Mouse (Mus musculus) megakaryocyte, embryonic 14.5 days (primary cell): Measurements from ENCODE around the gene Stx18. TPM values are rescaled to one million over a fixed set of nuclear protein-coding genes. Genes with fewer than 3 reads are reported as not detected.

Experiments
- H3K27me3 ChIP-seq: replicated peaks from 2 replicates; pipeline ENCODE3; 2012; ENCODE audit warnings: inconsistent platforms
- H3K36me3 ChIP-seq: replicated peaks from 2 replicates; pipeline ENCODE3; 2012; ENCODE audit warnings: low read length, inconsistent platforms, mixed read lengths
- H3K4me1 ChIP-seq: 2 replicates; pipeline ENCODE4 v1.6.1; 2012; ENCODE audit warnings: inconsistent platforms
- H3K4me3 ChIP-seq: replicated peaks from 2 replicates; pipeline ENCODE3; 2012; ENCODE audit warnings: moderate library complexity, mild to moderate bottlenecking, inconsistent platforms
- H3K9me3 ChIP-seq: 2 replicates; pipeline ENCODE4 v1.6.1; 2012; ENCODE audit warnings: inconsistent platforms
- FLI1 ChIP-seq: IDR thresholded peaks from 2 replicates; pipeline ENCODE4 v1.6.1; 2012; ENCODE audit warnings: low read length, inconsistent platforms, mixed read lengths
- GATA1 ChIP-seq: IDR thresholded peaks from 3 replicates; pipeline ENCODE4 v1.6.1; 2012; ENCODE audit warnings: mixed read lengths, low read length, inconsistent platforms, borderline replicate concordance
- polyA plus RNA-seq: library from polyadenylated mRNA; stranded (reverse); fragments of >175 nt; gene quantifications from 2 replicates; pipeline ENCODE4 v1.2.3, GENCODE M21; 2012; ENCODE audit warnings: low replicate concordance; ENCODE audit not compliant: insufficient read depth

The Stx18 gene
- polyA plus RNA-seq, 1 experiment, result 30.9 TPM

DNA sequence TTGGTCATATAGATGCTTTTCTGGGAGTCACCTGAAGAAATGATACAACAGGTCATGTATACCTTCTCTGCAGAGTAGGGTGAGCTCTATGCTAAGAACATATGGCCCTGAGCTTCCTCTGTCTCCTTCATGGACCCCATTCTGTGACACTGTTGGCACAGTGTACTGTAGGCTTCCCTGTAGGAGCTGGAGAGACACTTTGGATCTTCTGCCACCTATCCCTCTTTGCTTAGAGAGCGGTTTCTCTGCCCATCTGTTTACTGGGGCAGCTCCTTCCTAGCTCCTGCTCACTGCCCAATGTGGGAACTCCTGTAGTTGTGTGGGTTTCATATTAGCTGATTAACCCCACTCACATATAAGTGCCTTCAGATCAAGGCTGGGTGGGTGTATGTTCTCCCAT lies 28.1 kb downstream of the Stx18 start:
- TF ChIP-seq FLI1, result no peak
- TF ChIP-seq GATA1, result no peak
- Histone ChIP-seq H3K36me3 (no peaks in the 10 kb centered on the region), H3K27me3 (no peaks in the 10 kb centered on the region), H3K9me3 (no peaks in the 10 kb centered on the region), H3K4me1 (peaks cover 17% of the 10 kb centered on the region), H3K4me3 (no peak overlapping the region)

GRCm38 (mm10) chr5:38076326-38076725 lies 37.8 kb downstream of the Stx18 start:
- H3K27me3 ChIP-seq, result no peaks in the 10 kb centered on the region
- no peaks in the 10 kb centered on the region for H3K9me3 ChIP-seq
- no peaks in the 10 kb centered on the region for H3K36me3 ChIP-seq
- no peaks in the 10 kb centered on the region for H3K4me1 ChIP-seq
- no peak overlapping the region for H3K4me3 ChIP-seq
- TF ChIP-seq FLI1, result no peak
- TF ChIP-seq GATA1, result no peak

GRCm38 (mm10) chr5:38078575-38078974 lies 40.0 kb downstream of the Stx18 start:
- Histone ChIP-seq H3K27me3 (no peaks in the 10 kb centered on the region), H3K4me3 (no peak overlapping the region), H3K9me3 (no peaks in the 10 kb centered on the region), H3K36me3 (no peaks in the 10 kb centered on the region), H3K4me1 (no peaks in the 10 kb centered on the region)
- TF ChIP-seq FLI1 (no peak), GATA1 (no peak)

DNA sequence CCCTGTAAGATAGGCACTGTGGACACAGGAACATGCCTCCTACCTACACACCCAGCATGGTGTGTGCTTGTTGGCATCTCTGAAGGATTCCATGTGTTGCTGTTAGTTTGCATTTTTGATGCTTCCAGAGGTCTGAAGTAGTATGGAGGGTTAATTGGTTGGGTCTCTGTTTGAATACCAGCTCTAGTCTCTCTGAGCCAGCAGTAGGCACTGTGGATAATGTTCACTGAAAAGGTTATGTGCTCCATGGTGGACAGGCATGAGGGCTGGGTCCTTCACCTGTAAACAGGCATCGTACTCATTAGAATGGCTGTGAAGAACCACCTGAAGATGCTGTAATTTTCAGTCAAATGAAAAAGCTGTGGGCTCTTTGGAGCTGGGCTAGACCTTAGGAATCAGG lies 41.9 kb downstream of the Stx18 start:
- no peaks in the 10 kb centered on the region for H3K27me3 ChIP-seq
- no peak overlapping the region for H3K4me3 ChIP-seq
- no peaks in the 10 kb centered on the region for H3K4me1 ChIP-seq
- H3K36me3 ChIP-seq, result no peaks in the 10 kb centered on the region
- TF ChIP-seq FLI1, result no peak
- no peak for TF ChIP-seq GATA1
- H3K9me3 ChIP-seq, result no peaks in the 10 kb centered on the region

DNA sequence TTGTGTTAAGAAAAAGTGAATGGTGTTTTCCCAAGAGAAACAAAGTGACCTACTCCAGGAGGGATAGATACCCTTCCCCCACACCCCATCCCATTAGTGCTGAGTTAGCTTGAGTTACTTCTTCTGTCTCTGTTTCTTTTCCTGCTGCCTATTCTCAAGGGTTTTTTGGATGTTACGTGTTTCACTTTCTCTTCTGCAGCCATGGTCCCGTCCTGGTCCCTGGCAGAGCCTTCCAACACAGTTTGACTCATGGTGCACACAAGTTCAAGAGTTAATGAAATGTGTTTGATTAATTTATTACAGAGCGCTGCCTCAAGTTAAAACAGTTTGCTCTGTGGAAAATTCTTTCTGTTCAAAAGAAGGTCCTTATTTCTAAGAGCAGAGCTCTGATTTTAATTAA lies 44.0 kb downstream of the Stx18 start:
- H3K9me3 ChIP-seq, result no peaks in the 10 kb centered on the region
- no peaks in the 10 kb centered on the region for H3K4me1 ChIP-seq
- H3K36me3 ChIP-seq, result no peaks in the 10 kb centered on the region
- H3K4me3 ChIP-seq, result no peak overlapping the region
- TF ChIP-seq FLI1, result no peak
- TF ChIP-seq GATA1, result no peak
- no peaks in the 10 kb centered on the region for H3K27me3 ChIP-seq

DNA sequence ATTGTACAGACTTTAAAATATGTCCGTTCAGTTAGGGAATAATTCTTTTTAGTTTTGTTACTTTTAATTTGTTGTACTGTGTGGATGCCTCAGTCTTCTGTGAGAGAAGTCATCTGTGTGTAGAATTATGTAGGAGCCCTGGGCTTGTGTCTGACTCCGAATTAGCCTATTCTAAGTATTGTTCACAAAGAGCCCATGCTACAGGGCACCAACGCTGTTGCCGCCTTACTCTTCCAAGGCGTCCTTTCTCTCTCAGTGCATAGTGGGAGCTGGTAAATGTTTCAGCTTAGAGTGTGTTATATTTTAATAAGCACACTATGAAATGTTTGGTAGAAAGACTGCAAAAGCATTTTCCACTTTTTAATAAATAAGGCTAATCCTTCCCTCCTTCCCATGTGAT lies 44.8 kb downstream of the Stx18 start:
- Histone ChIP-seq H3K9me3 (no peaks in the 10 kb centered on the region), H3K4me3 (no peak overlapping the region), H3K4me1 (no peaks in the 10 kb centered on the region), H3K27me3 (no peaks in the 10 kb centered on the region), H3K36me3 (no peaks in the 10 kb centered on the region)
- TF ChIP-seq GATA1, result no peak
- no peak for TF ChIP-seq FLI1

- no peaks in the 10 kb centered on the region; the same call in 1 of the 2 replicates for H3K4me1 ChIP-seq
- H3K9me3 ChIP-seq, result no peaks in the 10 kb centered on the region
- H3K27me3 ChIP-seq, result no peaks in the 10 kb centered on the region
- no peak overlapping the region for H3K4me3 ChIP-seq
- H3K36me3 ChIP-seq, result no peaks in the 10 kb centered on the region
- TF ChIP-seq FLI1 (no peak), GATA1 (no peak)
Observed at GRCm38 (mm10) chr5:38084616-38085015, 46.1 kb downstream of the Stx18 start.

DNA sequence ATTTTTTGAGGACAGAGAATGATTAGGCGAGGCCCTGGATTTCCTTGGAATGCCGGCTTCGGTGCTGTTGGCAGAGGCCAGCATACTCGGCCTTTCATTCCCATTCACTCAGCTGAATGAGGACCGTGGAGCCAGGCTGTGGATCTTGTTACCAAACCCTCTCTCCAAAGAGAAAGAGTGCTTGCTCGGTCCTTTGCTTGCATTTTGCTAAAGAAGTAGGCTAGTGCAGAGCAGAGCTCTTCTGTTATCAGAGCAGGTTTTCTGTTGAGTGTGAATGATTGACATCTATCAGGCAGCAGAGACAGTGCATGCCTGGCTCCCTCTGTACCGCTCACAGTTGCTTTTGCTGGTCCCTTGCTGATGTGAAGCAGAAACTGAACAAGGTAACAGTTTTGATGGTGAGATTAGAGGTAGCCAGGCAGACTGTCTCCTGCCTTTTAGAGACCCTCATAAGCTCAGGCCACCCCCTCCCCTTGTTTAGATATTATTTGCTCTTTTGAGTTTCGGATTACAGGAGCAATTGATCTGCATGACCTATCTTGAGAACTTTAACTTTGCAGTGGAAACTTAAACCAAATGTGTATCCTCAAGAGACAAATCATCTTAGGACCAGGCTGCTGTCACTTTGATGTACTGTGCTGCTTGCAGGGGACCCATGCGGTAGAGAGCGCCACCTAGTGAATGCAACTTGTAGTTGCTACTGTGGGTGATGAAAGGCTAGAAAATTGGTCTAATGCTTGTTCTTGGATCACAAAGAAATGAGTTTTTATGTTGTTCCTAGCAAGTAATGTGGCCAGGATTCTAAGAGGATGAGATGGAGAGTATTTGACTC lies 47.2 kb downstream of the Stx18 start:
- H3K4me1 ChIP-seq, result no peaks in the 10 kb centered on the region; the same call in 1 of the 2 replicates
- H3K4me3 ChIP-seq, result no peak overlapping the region
- TF ChIP-seq GATA1 (no peak), FLI1 (no peak)
- no peaks in the 10 kb centered on the region for H3K27me3 ChIP-seq
- H3K9me3 ChIP-seq, result no peaks in the 10 kb centered on the region
- no peaks in the 10 kb centered on the region for H3K36me3 ChIP-seq

- Histone ChIP-seq H3K9me3 (no peaks in the 10 kb centered on the region), H3K27me3 (no peaks in the 10 kb centered on the region), H3K36me3 (peaks cover 6% of the 10 kb centered on the region), H3K4me3 (no peak overlapping the region), H3K4me1 (peaks cover 9% of the 10 kb centered on the region)
- TF ChIP-seq GATA1 (no peak), FLI1 (no peak)
Observed at GRCm38 (mm10) chr5:38090111-38090510, 51.6 kb downstream of the Stx18 start.

- TF ChIP-seq GATA1 (no peak), FLI1 (no peak)
- Histone ChIP-seq H3K36me3 (peaks cover 9% of the 10 kb centered on the region), H3K27me3 (no peaks in the 10 kb centered on the region), H3K4me1 (peaks cover 9% of the 10 kb centered on the region), H3K9me3 (no peaks in the 10 kb centered on the region), H3K4me3 (no peak overlapping the region)
Observed at GRCm38 (mm10) chr5:38090581-38090980, 52.0 kb downstream of the Stx18 start.
